Mouse (Mus musculus): Measurements from ENCODE around the gene Spats2.
"Not testable (repeated sequence)": the region's sequence is repeated elsewhere in the genome, so short reads cannot be mapped to it uniquely, and the experiment has no call there.

Spats2 gene

GRCm38 (mm10) chr15:99125711-99126080 is at the start of gene Spats2:
Gene Spats2 (plus strand): TSS chr15:99125916.
- no peak for DNase-seq (ENCODE audit: inconsistent age in 2 of 2, low spot score in 1 of 2)

- not testable (repeated sequence) for DNase-seq (ENCODE audit: inconsistent age in 2 of 2, low spot score in 1 of 2)
Measured at GRCm38 (mm10) chr15:99076011-99076410, 49.7 kb upstream of the Spats2 start.

GRCm38 (mm10) chr15:99078181-99078910 is 47.4 kb upstream of the Spats2 start:
- no peak for DNase-seq (ENCODE audit: inconsistent age in 2 of 2, low spot score in 1 of 2)

- DNase-seq (ENCODE audit: inconsistent age in 2 of 2, low spot score in 1 of 2) = no peak
Measured at GRCm38 (mm10) chr15:99079804-99080203, 45.9 kb upstream of the Spats2 start.

- no peak for DNase-seq (ENCODE audit: inconsistent age in 2 of 2, low spot score in 1 of 2)
Measured at GRCm38 (mm10) chr15:99082322-99082721, 43.4 kb upstream of the Spats2 start.

- no peak for DNase-seq (ENCODE audit: inconsistent age in 2 of 2, low spot score in 1 of 2)
Measured at GRCm38 (mm10) chr15:99082840-99083239, 42.9 kb upstream of the Spats2 start.

- DNase-seq (ENCODE audit: inconsistent age in 2 of 2, low spot score in 1 of 2) = peak; percentile 47 to 76
Measured at GRCm38 (mm10) chr15:99083258-99083657, 42.5 kb upstream of the Spats2 start.

- no peak for DNase-seq (ENCODE audit: inconsistent age in 2 of 2, low spot score in 1 of 2)
Measured at GRCm38 (mm10) chr15:99083867-99084557, 41.7 kb upstream of the Spats2 start.

GRCm38 (mm10) chr15:99084618-99085017 is 41.1 kb upstream of the Spats2 start:
- no peak for DNase-seq (ENCODE audit: inconsistent age in 2 of 2, low spot score in 1 of 2)

GRCm38 (mm10) chr15:99085997-99086396 is 39.7 kb upstream of the Spats2 start:
- DNase-seq (ENCODE audit: inconsistent age in 2 of 2, low spot score in 1 of 2) = no peak

- DNase-seq (ENCODE audit: inconsistent age in 2 of 2, low spot score in 1 of 2) = peak in 1 of 2 experiments; percentile 49
Measured at GRCm38 (mm10) chr15:99087253-99088075, 38.3 kb upstream of the Spats2 start, which contains the start of gene C1ql4. Gene C1ql4 (minus strand): TSS chr15:99087817.

- DNase-seq (ENCODE audit: inconsistent age in 2 of 2, low spot score in 1 of 2) = peak; percentile 78 to 91
Measured at GRCm38 (mm10) chr15:99088292-99088691, 37.4 kb upstream of the Spats2 start.

- DNase-seq (ENCODE audit: inconsistent age in 2 of 2, low spot score in 1 of 2) = no peak
Measured at GRCm38 (mm10) chr15:99089069-99089468, 36.6 kb upstream of the Spats2 start.

GRCm38 (mm10) chr15:99092870-99093269 is 32.8 kb upstream of the Spats2 start, which contains the start of gene Dnajc22:
Gene Dnajc22 (plus strand): TSS chr15:99093170.
- DNase-seq (ENCODE audit: inconsistent age in 2 of 2, low spot score in 1 of 2) = no peak

- peak in 1 of 2 experiments; percentile 53 for DNase-seq (ENCODE audit: inconsistent age in 2 of 2, low spot score in 1 of 2)
Measured at GRCm38 (mm10) chr15:99093291-99094258, 32.1 kb upstream of the Spats2 start.

- DNase-seq (ENCODE audit: inconsistent age in 2 of 2, low spot score in 1 of 2) = no peak
Measured at GRCm38 (mm10) chr15:99094631-99095270, 31.0 kb upstream of the Spats2 start.

- no peak for DNase-seq (ENCODE audit: inconsistent age in 2 of 2, low spot score in 1 of 2)
Measured at GRCm38 (mm10) chr15:99095356-99095755, 30.4 kb upstream of the Spats2 start.

GRCm38 (mm10) chr15:99096061-99096793 is 29.5 kb upstream of the Spats2 start:
- no peak for DNase-seq (ENCODE audit: inconsistent age in 2 of 2, low spot score in 1 of 2)
